Comparison of ENCODE assay signal across 18 mouse cellular contexts in genomic region chr11:90228251-90228949, GRCm38 (mm10). TPM values are rescaled to one million over a fixed set of nuclear protein-coding genes. Genes with fewer than 3 reads are reported as not detected.
DNase-seq lines count a peak whose midpoint lies in the region; ATAC-seq and TF ChIP-seq lines count a peak whose summit lies in the region.
"Had no signal": no experiment of that assay in that cellular context is flagged by ENCODE, and none has a peak within 500 bp of the region (broad histone marks: within the 10 kb centered on the region; RNA-seq: fewer than 3 reads in every experiment).

No protein-coding gene starts in this region.

- peak; percentile 63 for DNase-seq in heart, adult 11 months
- DNase-seq in heart, embryonic 10.5 days (ENCODE audit: low spot score) = no peak
- peak; percentile 75 for DNase-seq in Patski (ENCODE audit: low read depth, low spot score)
- DNase-seq in fibroblast of lung, adult 2 months (ENCODE audit: low read depth) = peak; percentile 21
- no peak for DNase-seq in embryonic facial prominence, embryonic 10.5 days (ENCODE audit: low spot score)
- no peak for DNase-seq in hindbrain, embryonic 10.5 days (ENCODE audit: low spot score)
- no peak for DNase-seq in adrenal gland, postnatal 25 days
- DNase-seq: adrenal gland, postnatal 14 days; cerebellum, adult 9-10 months; cerebellum, postnatal 25 days; gastrocnemius, postnatal 36 days; heart, adult 2 months; kidney, adult 8-10 months had no signal

- H3K9me3 ChIP-seq in heart, embryonic 10.5 days = no peaks in the 10 kb centered on the region
- no peaks in the 10 kb centered on the region for H3K9me3 ChIP-seq in embryonic facial prominence, embryonic 10.5 days
- no peaks in the 10 kb centered on the region for H3K9me3 ChIP-seq in hindbrain, embryonic 10.5 days
- H3K9me3 ChIP-seq: embryonic facial prominence, embryonic 13.5 days; forebrain, embryonic 10.5 days; heart, embryonic 12.5 days; hindbrain, embryonic 15.5 days had no signal

- peak; percentile 83 for ATAC-seq in Patski
- ATAC-seq: intestine, embryonic 16.5 days had no signal

- no peaks in the 10 kb centered on the region for H3K27me3 ChIP-seq in heart, embryonic 10.5 days (ENCODE audit: insufficient read depth, poor library complexity, severe bottlenecking)
- H3K27me3 ChIP-seq in Patski = no peaks in the 10 kb centered on the region
- H3K27me3 ChIP-seq in embryonic facial prominence, embryonic 10.5 days (replicated peaks; ENCODE audit: low read depth, poor library complexity, severe bottlenecking) = no peaks in the 10 kb centered on the region
- H3K27me3 ChIP-seq in hindbrain, embryonic 10.5 days (ENCODE audit: insufficient read depth, poor library complexity, severe bottlenecking) = no peaks in the 10 kb centered on the region
- H3K27me3 ChIP-seq: embryonic facial prominence, embryonic 13.5 days; heart, embryonic 12.5 days; hindbrain, embryonic 15.5 days had no signal

- H3K27ac ChIP-seq in heart, embryonic 10.5 days = no peak overlapping the region
- H3K27ac ChIP-seq in embryonic facial prominence, embryonic 10.5 days (replicated peaks) = no peak overlapping the region
- H3K27ac ChIP-seq in hindbrain, embryonic 10.5 days = no peak overlapping the region
- H3K27ac ChIP-seq: embryonic facial prominence, embryonic 13.5 days; heart, adult 2 months; hindbrain, embryonic 15.5 days had no signal

- no peak overlapping the region for H3K4me3 ChIP-seq in heart, embryonic 10.5 days
- H3K4me3 ChIP-seq in embryonic facial prominence, embryonic 10.5 days = no peak overlapping the region
- no peak overlapping the region for H3K4me3 ChIP-seq in hindbrain, embryonic 10.5 days
- H3K4me3 ChIP-seq: embryonic facial prominence, embryonic 13.5 days; forebrain, embryonic 10.5 days; heart, adult 2 months; heart, embryonic 12.5 days; hindbrain, embryonic 15.5 days had no signal

- TF ChIP-seq CTCF in Patski (IDR thresholded peaks at IDR 0.05) = no peak

- H3K36me3 ChIP-seq in heart, embryonic 10.5 days = no peaks in the 10 kb centered on the region
- no peaks in the 10 kb centered on the region for H3K36me3 ChIP-seq in embryonic facial prominence, embryonic 10.5 days (replicated peaks)
- no peaks in the 10 kb centered on the region for H3K36me3 ChIP-seq in hindbrain, embryonic 10.5 days
- H3K36me3 ChIP-seq: embryonic facial prominence, embryonic 13.5 days; forebrain, embryonic 10.5 days; heart, embryonic 12.5 days; hindbrain, embryonic 15.5 days had no signal

- in situ Hi-C loops in Patski (cut with MboI; ENCODE audit: low pct_unique_long_range_greater_than_20kb) = no loop called here

- WGBS in heart, embryonic 10.5 days = 79% methylated on average over 9 of the region's 9 CpGs
- 81% methylated on average over 9 of the region's 9 CpGs for WGBS in embryonic facial prominence, embryonic 10.5 days
- 89% methylated on average over 9 of the region's 9 CpGs for WGBS in hindbrain, embryonic 10.5 days

- peaks cover 35% of the 10 kb centered on the region for H3K4me1 ChIP-seq in heart, embryonic 10.5 days
- H3K4me1 ChIP-seq in embryonic facial prominence, embryonic 10.5 days = peaks cover 27% of the 10 kb centered on the region
- peaks cover 16% of the 10 kb centered on the region; the same call in 1 of the 2 replicates for H3K4me1 ChIP-seq in hindbrain, embryonic 10.5 days (replicated peaks)
- H3K4me1 ChIP-seq: hindbrain, embryonic 15.5 days had no signal

- POLR2A ChIA-PET in Patski (lab: Charles Lee) = interaction anchor here (1.1 kb wide), 1 partner anchor 10 kb away, joined by 3 read pairs; no protein-coding TSS in a partner anchor

- CTCF ChIA-PET in Patski (lab: Charles Lee) = interaction anchor here (2.7 kb wide), 1 partner anchor 11 kb away, joined by 9 read pairs; no protein-coding TSS in a partner anchor

RNA-seq across cellular contexts. Expression of gene Mmd, which starts 20.9 kb away (rescaled TPM):
- 75.3 and 121 TPM in 2 replicates for polyA plus RNA-seq in heart, embryonic 10.5 days (2016; fragmentation: Nextera tagmentation; extraction: Ambion mirVana)
- 31.4 TPM for polyA plus RNA-seq in Patski (2021)
- 44.6 and 45.1 TPM in 2 replicates for polyA plus RNA-seq in embryonic facial prominence, embryonic 10.5 days (2016; fragmentation: Nextera tagmentation; extraction: Ambion mirVana)
- 44.3 and 55.9 TPM in 2 replicates for polyA plus RNA-seq in hindbrain, embryonic 10.5 days (2016; fragmentation: Nextera tagmentation; extraction: Ambion mirVana)
- 63.3 and 69.1 TPM in 2 replicates for total RNA-seq in adrenal gland, postnatal 25 days (2021)

RNA-seq across cellular contexts. Expression of gene Gm45716, which starts 40.9 kb away (rescaled TPM):
- polyA plus RNA-seq in heart, embryonic 10.5 days (2016; fragmentation: Nextera tagmentation; extraction: Ambion mirVana) = 47.3 and 61.5 TPM in 2 replicates
- polyA plus RNA-seq in Patski (2021) = 0.59 TPM
- polyA plus RNA-seq in embryonic facial prominence, embryonic 10.5 days (2016; fragmentation: Nextera tagmentation; extraction: Ambion mirVana) = 14.4 and 14.6 TPM in 2 replicates
- polyA plus RNA-seq in hindbrain, embryonic 10.5 days (2016; fragmentation: Nextera tagmentation; extraction: Ambion mirVana) = 15.6 and 19.0 TPM in 2 replicates
- total RNA-seq in adrenal gland, postnatal 25 days (2021) = 2.6 and 3.1 TPM in 2 replicates

Comparison
In these comparisons a context has a peak if more than half of its experiments do, and no peak if none do; other contexts are left out.
1. DNase-seq: peak in heart, adult 11 months (single experiment), Patski (single experiment) and fibroblast of lung, adult 2 months (single experiment); none in heart, embryonic 10.5 days (single experiment), embryonic facial prominence, embryonic 10.5 days (single experiment), hindbrain, embryonic 10.5 days (single experiment) and adrenal gland, postnatal 25 days (single experiment).